Mouse (Mus musculus) liver, adult 2 months (tissue): ENCODE results near the gene Il1rapl1. TPM values are rescaled to one million over a fixed set of nuclear protein-coding genes. Genes with fewer than 3 reads are reported as not detected.

Experiments used
- DNase-seq: peaks from one replicate; pipeline ENCODE4 v3.0.0-alpha.2; 2011; ENCODE audit warnings: low read depth, low spot score; ENCODE audit errors: extremely low read depth
- H3K27ac ChIP-seq: fragments of 200-500 bp; replicated peaks from 2 replicates; pipeline ENCODE4 v1.5.1; 2012; ENCODE audit warnings: low read depth, mild to moderate bottlenecking, control low read depth, inconsistent platforms, low read length; ENCODE audit not compliant: insufficient read depth
- H3K27me3 ChIP-seq: fragments of 200-500 bp; 2 replicates; pipeline ENCODE4 v1.6.1; 2012; ENCODE audit warnings: mild to moderate bottlenecking, moderate library complexity, low read length, inconsistent platforms; ENCODE audit not compliant: control insufficient read depth, insufficient read depth
- H3K36me3 ChIP-seq: fragments of 200-500 bp; 2 replicates; pipeline ENCODE4 v1.6.1; 2012; ENCODE audit warnings: low read length, inconsistent platforms; ENCODE audit not compliant: control insufficient read depth, insufficient read depth
- H3K4me1 ChIP-seq: fragments of 200-500 bp; 2 replicates; pipeline ENCODE4 v1.6.1; 2011; ENCODE audit warnings: low read length; ENCODE audit not compliant: control insufficient read depth, insufficient read depth
- H3K4me3 ChIP-seq: fragments of 200-500 bp; 2 replicates; pipeline ENCODE4 v1.5.1; 2011; ENCODE audit warnings: low read depth, mild to moderate bottlenecking, control low read depth, low read length, moderate library complexity; ENCODE audit not compliant: insufficient read depth
- H3K79me2 ChIP-seq: fragments of 200-500 bp; 2 replicates; pipeline ENCODE4 v1.6.1; 2012; ENCODE audit warnings: inconsistent platforms, mild to moderate bottlenecking, low read length, moderate library complexity; ENCODE audit not compliant: control insufficient read depth, insufficient read depth
- H3K9ac ChIP-seq: fragments of 200-500 bp; 2 replicates; pipeline ENCODE4 v1.6.1; 2012; ENCODE audit warnings: low read depth, mild to moderate bottlenecking, control low read depth, inconsistent platforms, low read length
- CTCF ChIP-seq: fragments of 200-500 bp; IDR thresholded peaks from 2 replicates; pipeline ENCODE4 v1.5.1; 2011; ENCODE audit warnings: low read depth, low read length, control low read depth
- POLR2A ChIP-seq: fragments of 200-500 bp; IDR thresholded peaks from 2 replicates; pipeline ENCODE4 v1.6.1; 2011; ENCODE audit warnings: low read length, control low read depth; ENCODE audit not compliant: insufficient read depth; ENCODE audit errors: extremely low read depth
- WGBS: fragments of 180-500 bp; shearing (Covaris S2); methylation state at CpG from one replicate; pipeline ENCODE4 v1.1.7; 2018; 5-methylcytosine and 5-hydroxymethylcytosine counted together
- polyA plus RNA-seq: library from polyadenylated mRNA; depleted of rRNA; stranded (reverse); fragments of >200 nt; gene quantifications from 2 replicates; pipeline ENCODE4 v1.2.3, GENCODE M21; 2012; rRNA removed
- total RNA-seq: library from RNA; depleted of rRNA; stranded (reverse); fragments of >200 nt; gene quantifications from 2 replicates; pipeline ENCODE4 v1.2.3, GENCODE M21; 2014; rRNA removed

Gene Il1rapl1
- total RNA-seq (under 0.01 TPM in 1 of 2 replicates, not detected in the other), polyA plus RNA-seq (not detected in 2 replicates)

DNA sequence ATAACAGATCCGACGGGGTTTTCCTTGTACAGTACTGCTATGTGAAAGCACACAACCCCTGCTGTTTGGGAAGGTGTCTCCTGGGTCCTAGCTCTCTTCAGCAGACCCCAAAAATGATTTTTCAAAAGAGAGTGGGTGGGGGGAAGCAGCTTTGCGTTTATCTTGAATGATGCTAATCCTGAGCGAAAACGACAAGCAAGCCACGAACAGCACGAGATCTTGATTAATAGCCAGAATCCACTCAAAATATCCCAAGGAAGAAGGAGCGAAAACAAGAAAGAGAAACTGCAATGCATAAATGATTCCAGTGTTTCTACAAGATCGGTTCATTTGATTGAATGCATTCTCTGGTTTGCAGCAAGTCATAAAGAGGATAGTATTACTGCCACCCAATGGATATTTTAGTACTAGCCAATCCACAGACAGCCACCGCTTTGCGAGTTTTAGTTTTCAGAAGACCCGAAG lies at the start of gene Il1rapl1:
Gene Il1rapl1, minus strand, starts transcription at position 37 of the 465 bp plus-strand sequence.
- Histone ChIP-seq H3K4me1 (no peaks in the 10 kb centered on the region), H3K9ac (no peak within 1 kb of the TSS), H3K27ac (no peak within 1 kb of the TSS), H3K27me3 (no peaks in the 10 kb centered on the region), H3K36me3 (no peaks in the 10 kb centered on the region), H3K4me3 (no peak within 1 kb of the TSS), H3K79me2 (no peaks in the 10 kb centered on the region)
- TF ChIP-seq CTCF: no peak
- TF ChIP-seq POLR2A: no peak
- DNase-seq: no peak
- 2% methylated on average over 12 of the region's 12 CpGs for whole genome bisulfite sequencing

DNA sequence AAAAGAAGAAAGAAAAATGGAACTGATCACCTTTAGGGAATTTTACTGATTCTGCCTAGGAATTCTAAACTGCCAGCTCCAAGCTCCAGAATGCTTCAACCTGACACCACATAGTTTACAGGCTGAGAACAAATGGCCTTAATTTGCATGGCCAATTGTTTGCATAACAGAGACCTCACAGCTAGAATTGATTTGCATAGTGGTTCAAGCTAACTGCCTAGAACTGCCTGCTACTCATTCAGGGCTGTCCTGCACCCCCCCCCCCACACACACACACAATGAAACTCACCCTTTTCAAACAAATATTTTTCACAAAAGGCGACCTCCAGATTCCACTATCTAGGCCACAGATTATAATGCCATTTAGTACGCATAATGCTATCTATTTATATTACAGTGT lies 42.6 kb upstream of the Il1rapl1 start:
- TF ChIP-seq CTCF (no peak), POLR2A (no peak)
- Histone ChIP-seq H3K27ac (no peak overlapping the region), H3K4me3 (no peak overlapping the region), H3K4me1 (no peaks in the 10 kb centered on the region), H3K79me2 (no peaks in the 10 kb centered on the region), H3K27me3 (no peaks in the 10 kb centered on the region), H3K36me3 (no peaks in the 10 kb centered on the region), H3K9ac (no peak overlapping the region)
- WGBS: 34% methylated on average over 2 of the region's 2 CpGs
- no peak for DNase-seq

DNA sequence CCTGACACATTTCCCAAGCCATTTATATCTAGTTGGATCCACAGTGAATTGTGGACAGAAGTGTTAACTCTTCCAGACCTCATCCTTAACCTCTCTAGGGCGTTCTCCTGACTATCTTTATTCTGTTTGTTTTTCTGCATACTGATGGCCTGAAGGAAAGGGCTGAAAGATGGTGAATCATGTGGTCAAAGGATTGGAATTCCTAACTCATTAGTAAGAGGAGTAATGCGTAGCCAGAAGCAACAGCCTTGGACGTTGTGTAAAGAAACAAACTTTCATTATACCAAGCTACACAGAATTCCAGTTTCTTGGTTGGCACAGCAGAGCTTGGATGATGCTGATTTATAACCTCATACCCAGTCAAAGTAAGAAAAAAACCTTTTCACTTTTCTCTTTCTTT lies 10.2 kb upstream of the Il1rapl1 start:
- DNase-seq: no peak
- Histone ChIP-seq H3K27me3 (no peaks in the 10 kb centered on the region), H3K4me1 (no peaks in the 10 kb centered on the region), H3K36me3 (no peaks in the 10 kb centered on the region), H3K79me2 (no peaks in the 10 kb centered on the region), H3K4me3 (no peak overlapping the region), H3K27ac (no peak overlapping the region), H3K9ac (no peak overlapping the region)
- 46% methylated on average over 3 of the region's 3 CpGs for WGBS
- TF ChIP-seq POLR2A (no peak), CTCF (no peak)

DNA sequence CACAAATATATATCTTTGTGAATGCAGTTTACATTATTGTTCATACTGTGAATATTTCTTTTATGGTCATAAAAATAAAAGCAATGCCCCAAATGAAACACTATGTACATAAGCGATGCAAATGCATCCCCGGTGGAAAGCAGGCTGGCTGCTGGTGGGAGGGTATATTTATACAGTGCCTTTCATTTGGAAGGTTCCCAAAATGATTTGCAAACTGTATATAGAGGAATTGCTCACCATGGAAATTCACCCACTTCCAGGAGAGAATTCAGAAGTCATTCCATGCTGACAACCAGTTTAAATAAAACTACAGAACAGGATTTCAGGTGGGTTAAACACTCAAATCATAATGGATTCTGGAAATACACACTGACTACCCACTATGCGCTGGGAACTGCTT lies 4.6 kb upstream of the Il1rapl1 start:
- TF ChIP-seq CTCF (no peak), POLR2A (no peak)
- 72% methylated on average over 3 of the region's 3 CpGs for WGBS
- DNase-seq: no peak

DNA sequence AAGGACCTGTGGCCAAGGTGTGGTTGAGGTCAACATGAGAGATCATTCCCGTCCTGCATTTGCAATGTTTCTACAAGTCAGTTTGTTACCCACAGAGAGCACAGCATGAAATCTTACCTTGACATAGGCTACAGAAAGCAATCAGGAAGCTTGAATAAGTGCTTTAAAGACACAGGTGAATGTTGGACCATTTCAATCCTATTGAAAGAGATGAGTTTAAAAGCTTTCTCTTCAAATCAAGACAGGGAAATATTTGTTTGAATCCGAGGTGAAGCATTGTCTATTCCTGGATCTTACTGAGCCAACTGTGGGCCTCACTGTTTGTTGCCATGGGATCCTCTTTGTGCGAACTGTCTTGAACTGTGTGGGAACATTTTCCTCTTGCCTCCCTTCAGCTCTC lies 2.4 kb upstream of the Il1rapl1 start:
- 38% methylated on average over 3 of the region's 3 CpGs for WGBS

More for the DNA sequence above, 4.6 kb upstream of the Il1rapl1 start:
- Histone ChIP-seq H3K36me3 (no peaks in the 10 kb centered on the region), H3K4me3 (no peak overlapping the region), H3K79me2 (no peaks in the 10 kb centered on the region), H3K9ac (no peak overlapping the region), H3K27me3 (no peaks in the 10 kb centered on the region), H3K27ac (no peak overlapping the region), H3K4me1 (no peaks in the 10 kb centered on the region)

DNA sequence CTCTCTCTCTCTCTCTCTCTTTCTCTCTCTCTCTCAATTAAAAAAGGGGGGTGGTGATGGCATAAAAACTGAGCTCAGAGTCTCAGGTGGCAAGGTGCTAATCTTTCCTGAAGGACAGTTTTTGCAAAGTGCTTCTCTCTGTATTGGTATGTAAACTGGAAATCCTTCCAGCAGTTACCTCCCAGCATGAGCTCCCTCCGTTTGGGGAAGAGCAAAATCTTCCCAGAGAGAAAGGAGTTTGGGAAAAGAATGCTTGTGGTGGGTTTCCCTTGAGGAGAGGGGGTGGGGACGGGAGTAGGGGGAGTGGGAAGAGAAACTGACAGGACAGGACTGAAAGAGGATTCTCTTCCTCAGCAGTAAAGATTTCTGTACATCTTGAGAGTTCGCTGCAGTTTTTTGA lies 881 bp upstream of the Il1rapl1 start:
- Histone ChIP-seq H3K4me1 (no peaks in the 10 kb centered on the region), H3K27ac (no peak overlapping the region)
- 6% methylated on average over 3 of the region's 3 CpGs for WGBS

More for the DNA sequence above, 2.4 kb upstream of the Il1rapl1 start:
- Histone ChIP-seq H3K79me2 (no peaks in the 10 kb centered on the region), H3K27ac (no peak overlapping the region), H3K4me1 (no peaks in the 10 kb centered on the region), H3K36me3 (no peaks in the 10 kb centered on the region), H3K4me3 (no peak overlapping the region), H3K9ac (no peak overlapping the region), H3K27me3 (no peaks in the 10 kb centered on the region)
- TF ChIP-seq CTCF: no peak
- TF ChIP-seq POLR2A: no peak
- no peak for DNase-seq

More for the DNA sequence above, 881 bp upstream of the Il1rapl1 start:
- Histone ChIP-seq H3K9ac (no peak overlapping the region), H3K36me3 (no peaks in the 10 kb centered on the region), H3K27me3 (no peaks in the 10 kb centered on the region), H3K79me2 (no peaks in the 10 kb centered on the region), H3K4me3 (no peak overlapping the region)
- TF ChIP-seq POLR2A: no peak
- TF ChIP-seq CTCF: no peak
- no peak for DNase-seq
